Mouse (Mus musculus) small intestine, adult 2 months (tissue): ENCODE measurements around the gene Plce1.

Experiments used
- CTCF ChIP-seq: fragments of 200-500 bp; IDR thresholded peaks from 2 replicates; pipeline ENCODE4 v1.5.1; 2012; ENCODE audit warnings: low read depth, mild to moderate bottlenecking, control low read depth, inconsistent platforms, low read length, moderate library complexity, mixed read lengths; ENCODE audit not compliant: insufficient replicate concordance, insufficient read length; ENCODE audit errors: extremely low read depth
- POLR2A ChIP-seq: fragments of 200-500 bp; IDR thresholded peaks from 2 replicates; pipeline ENCODE4 v1.6.1; 2012; ENCODE audit warnings: low read depth, mild to moderate bottlenecking, control low read depth, inconsistent platforms, low read length, moderate library complexity

GRCm38 (mm10) chr19:38632251-38632650 is 151.3 kb downstream of the Plce1 start:
- TF ChIP-seq CTCF (no peak), POLR2A (no peak)
